Mouse (Mus musculus): ENCODE measurements around the gene Slx1b. TPM values are rescaled to one million over a fixed set of nuclear protein-coding genes. Genes with fewer than 3 reads are reported as not detected.
"Not testable (repeated sequence)": the region's sequence is repeated elsewhere in the genome, so short reads cannot be mapped to it uniquely, and the experiment has no call there.

Gene Slx1b
- total RNA-seq, 4 experiments from 2014 or later, result 19.7 to 21.0 (median 20.1) TPM

DNA sequence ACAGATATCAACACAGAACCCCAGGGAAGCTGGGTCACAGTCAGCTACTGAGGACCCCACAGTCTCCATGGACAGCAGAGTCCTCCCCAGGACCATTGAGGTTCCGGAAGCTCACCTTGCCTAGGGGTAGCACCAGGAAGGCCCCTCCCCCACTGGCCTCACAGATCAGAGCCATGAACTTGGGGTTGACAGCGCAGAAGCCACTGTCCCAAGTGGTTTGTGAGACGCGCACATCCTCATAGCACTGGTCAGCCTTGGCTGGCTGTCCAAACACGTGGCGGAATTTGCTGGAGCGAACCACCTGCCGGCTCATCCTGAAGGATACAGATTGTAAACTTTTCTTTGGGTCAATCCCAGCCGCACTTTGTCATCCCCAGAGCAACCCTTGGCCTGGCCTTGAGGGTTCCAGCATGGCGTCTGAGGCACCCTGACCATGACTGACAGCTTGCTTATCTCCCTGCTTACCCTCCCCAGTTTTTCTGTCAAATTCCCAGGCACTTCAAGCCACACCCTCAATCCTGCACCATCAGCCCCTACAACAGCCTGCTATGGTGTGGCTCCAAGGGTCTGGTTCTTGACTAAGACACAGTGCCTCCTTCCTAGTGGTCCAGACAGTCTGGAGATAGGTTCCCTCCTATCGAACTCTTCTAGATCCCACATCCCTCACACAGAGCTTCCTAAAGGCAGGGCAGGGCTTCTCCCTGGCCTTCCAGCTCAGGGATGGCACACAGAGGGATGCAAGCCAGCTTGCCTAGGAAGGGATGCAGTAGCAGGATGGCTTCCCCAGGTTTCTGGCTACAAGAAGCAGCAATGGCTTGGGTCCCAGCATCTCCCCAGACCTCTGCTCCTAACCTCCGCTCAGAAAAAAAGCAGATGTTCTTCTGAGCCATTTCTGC, 7.5 kb upstream of the Slx1b start:
- no peak for DNase-seq (ENCODE audit: low spot score in 2 of 2)

DNA sequence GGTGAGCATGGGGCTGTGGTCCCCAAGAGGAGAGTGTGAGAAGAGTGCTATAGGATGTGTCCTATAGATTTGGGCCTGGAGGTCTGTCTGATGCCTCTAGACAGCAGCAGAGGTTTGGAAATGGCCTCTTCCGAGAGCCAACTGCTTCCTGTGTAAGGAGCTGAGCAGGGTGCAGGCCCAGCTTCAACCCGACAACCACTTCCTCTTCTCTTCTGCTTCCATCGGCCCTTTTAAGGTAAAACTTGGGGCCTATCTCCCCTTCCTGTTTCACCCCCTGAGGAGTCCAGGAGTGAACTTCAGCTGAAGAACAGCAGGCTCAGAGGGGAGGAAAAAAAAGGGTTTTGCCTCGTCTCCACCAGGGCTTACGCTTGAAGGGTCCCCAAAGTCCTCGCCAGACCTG, 6.8 kb upstream of the Slx1b start:
- DNase-seq (ENCODE audit: low spot score in 2 of 2), result no peak

DNA sequence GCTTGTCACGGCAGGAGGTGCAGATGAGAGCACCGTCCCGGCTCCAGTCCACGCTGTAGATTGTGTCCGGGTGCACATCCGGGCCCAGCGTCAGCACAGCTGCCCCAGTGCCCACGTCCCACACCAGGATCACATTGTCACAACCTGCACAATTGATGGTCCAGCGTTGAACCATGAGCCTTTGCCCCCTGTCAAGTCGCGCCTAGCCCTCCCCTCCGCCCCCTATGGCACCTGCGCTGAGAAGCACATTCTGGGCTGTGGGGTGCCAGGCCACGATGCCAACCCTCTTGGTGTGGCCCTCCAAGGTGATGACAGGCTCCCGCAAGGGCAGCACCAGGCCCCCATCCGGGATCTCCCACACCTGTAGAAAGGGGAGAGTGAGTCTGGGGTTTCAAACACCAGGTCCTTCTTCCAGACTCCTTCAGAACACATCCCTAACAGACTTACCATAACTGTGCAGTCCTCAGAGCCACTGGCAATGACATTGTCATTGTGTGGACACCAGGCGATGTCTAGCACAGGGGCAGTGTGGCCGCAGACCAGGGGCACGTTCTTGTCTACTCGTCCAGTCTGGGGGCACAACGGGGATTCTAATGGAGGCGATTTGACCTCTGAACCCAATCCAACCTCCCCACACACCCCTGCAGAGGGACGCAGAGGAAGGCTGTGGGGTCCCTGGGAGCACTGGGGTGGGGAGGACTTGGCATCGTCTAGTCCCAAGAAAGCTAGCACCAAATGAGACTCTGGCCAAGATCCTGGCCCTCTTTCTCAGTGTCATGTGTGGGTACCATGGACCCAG, 6.2 kb upstream of the Slx1b start:
- DNase-seq (ENCODE audit: low spot score in 2 of 2), result no peak

DNA sequence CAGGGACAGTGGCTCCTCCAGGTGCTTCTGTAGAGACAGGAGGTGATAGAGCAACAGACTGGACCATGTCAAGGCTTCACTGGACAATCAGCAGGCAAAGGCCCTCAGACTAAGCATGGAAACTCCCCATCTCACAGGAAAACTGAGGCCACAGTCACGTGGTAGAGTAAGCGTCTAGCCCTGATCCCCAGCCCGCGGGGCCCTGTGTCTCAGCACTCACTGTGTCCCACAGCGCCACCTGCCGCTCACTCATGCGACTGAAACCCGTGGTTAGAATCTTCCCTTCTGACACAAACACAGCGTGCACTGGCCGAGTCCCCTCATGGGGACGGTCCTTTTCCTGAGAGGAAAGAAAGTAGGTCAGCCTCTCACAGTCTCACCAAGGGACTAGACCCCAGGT, 5.5 kb upstream of the Slx1b start:
- DNase-seq (ENCODE audit: low spot score in 2 of 2), result peak; percentile 86 to 88

DNA sequence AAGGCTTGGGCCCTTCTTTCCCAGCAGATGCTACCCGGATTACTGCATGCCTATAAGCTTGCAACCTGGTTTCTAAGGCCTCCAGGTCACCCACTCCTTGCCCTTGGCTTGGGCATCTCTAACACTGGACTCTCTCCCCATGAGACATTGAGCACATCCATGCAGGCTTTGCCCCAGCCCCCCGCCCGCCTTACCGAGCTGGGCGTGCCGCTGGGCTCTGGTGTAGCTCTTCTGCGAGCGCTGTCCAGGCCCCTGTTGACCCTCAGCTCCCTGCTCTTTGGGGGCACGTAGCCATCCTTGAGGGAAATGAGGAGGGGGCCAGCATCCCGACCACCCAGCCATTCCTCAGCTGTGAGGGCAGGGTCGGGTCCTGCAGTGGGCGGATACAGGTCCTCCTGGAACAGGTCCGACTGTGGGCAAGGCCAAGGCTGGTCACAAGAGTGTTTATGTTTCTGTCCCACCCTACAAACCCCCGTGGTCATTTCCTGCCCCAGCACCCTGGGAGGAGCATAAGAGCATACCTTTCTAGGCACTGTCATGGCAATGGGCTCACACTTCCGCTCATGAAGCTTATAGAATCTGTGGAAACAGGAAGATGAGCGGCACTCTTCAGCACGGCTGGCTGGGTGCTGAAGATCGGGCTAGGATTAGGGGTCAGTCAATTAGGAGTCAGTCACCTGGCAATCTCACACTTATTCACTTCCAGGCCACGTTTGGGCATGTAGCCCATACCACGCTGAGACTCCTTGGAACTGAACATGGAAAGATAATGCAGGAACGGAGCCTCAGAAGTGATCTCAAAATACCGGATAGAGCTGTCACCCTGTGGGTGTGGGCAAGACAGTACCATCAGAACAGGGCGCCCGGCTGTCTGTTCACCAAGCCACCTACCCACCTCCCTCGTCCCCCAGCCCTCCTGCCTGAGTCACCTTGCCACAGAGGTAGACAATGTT, 4.8 kb upstream of the Slx1b start:
- no peak for DNase-seq (ENCODE audit: low spot score in 2 of 2)

DNA sequence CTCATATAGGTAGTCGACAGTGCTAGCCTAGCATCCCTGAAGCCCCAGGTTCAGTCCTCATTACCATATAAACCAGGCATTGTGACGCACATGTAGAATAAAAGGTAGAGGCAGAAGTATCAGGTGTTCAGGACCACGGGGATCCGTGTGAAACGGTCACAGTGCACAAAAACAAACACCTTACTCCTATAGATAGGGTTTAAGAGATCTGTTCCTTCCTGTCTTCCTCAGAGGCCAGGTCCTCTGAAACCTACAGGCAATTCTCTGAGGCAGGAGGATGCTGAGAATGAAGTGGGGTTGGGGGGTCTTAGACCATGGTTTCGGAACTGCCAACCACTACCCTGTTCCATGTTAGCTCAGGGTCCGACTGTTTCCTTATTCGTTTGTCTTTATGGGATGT, 2.3 kb upstream of the Slx1b start:
- no peak for DNase-seq (ENCODE audit: low spot score in 2 of 2)

DNA sequence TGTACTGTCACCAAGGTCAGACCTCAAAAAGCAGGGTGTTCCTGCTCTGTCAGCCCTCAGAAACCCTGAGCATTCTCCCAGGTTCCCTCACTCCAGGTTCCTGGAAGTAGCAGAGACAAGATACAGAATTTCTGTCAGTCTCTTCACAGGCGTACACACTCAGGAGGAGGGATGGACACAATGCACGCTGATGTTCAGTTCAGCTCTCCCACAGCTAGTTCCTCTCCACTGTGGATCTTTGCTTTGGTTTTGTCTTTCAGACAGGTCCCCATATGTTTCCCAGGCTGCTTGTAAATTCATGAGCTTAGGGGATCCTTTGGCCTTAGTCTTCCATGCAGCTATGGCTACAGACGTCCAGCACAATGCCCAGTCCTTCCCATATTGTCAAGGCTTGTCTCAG, 1.3 kb upstream of the Slx1b start:
- no peak for DNase-seq (ENCODE audit: low spot score in 2 of 2)

DNA sequence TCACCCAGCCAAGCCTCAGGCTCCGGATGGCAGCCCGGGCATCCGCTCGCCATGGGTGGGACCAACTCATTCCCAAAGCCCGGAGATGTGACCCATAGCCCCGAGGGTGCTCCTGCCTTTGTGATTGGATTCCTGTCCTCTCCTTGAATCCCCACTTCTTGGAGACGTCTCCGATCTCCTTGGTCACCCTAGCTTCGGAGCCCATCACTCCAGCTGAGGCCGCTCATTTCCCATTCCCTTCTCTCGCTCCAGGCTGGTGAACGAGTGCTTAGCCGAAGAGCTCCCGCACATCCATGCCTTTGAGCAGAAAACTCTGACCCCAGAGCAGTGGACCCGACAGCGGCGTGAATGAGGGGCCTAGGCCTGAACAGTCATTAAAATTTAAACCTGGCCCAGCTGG, 719 bp upstream of the Slx1b start:
- DNase-seq (ENCODE audit: low spot score in 2 of 2), result no peak

DNA sequence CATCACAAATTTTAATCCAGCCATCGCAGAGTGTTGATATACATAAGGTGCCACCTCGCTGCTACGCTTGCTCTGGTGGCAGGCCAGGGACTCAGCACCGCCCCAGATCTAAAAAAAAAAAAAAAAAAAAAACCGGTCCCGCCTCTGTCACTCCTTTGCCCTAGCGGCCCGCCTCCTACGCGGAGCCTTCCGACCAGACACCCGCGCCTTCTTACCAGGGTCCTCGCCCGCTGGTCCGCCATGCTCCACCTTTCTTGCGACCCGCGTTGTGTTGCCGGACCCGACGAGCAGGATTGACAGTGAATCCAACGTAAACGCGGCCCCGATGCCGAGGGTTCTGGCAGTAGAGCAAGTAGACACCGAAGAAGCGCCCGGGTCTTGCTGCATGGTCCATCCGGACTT, 373 bp downstream of the Slx1b start, which contains the start of gene Bola2:
TSS of gene Bola2 (plus strand) at position 192 of the 402 bp plus-strand sequence.
- no peak for DNase-seq (ENCODE audit: low spot score in 2 of 2)

DNA sequence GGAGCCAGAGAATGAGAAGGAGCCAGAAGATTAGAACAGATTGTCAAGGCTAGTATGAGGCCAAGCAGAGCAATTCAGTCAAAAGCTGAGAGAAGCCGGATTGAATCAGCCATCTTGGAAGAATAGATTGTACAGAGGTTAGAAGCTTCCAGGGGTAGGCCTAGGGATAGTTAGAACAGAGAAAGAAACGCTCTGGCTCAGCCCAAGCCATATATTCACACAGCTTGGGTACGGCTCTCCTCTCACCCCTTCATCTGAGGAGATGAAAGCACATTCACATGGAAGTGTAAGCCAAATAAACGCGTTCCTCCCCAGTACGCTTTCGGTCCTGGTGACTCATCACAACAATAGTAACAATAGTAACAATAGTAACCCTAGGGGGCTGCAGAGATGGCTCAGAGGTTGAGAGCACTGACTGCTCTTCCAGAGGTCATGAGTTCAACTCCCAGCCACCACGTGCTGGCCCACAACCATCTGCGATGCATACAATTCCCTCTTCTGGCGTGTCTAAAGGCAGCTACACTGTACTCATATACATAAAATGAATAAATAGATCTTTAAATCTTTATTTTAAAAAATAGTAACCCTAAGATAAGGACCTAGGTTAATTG, 1.0 kb downstream of the Slx1b start:
- DNase-seq (ENCODE audit: low spot score in 2 of 2), result no peak

DNA sequence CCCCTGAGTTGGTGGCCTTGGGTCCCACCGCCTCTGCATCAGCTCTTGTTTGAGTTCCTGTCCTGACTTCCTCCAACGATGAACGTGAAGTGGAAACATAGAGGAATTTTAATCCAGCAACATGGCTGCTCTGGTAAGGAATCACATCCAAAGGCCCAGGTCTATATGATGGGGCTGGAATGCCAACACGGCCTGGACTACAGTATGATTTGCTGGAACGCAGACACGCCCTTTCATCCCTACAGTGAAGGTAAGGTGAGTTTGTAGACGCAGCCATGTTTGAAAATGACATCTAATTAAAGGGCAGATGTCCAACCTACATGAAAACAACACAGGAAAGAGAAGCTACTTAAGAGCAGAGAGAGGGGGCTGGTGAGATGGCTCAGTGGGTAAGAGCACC, 1.8 kb downstream of the Slx1b start:
- no peak for DNase-seq (ENCODE audit: low spot score in 2 of 2)

DNA sequence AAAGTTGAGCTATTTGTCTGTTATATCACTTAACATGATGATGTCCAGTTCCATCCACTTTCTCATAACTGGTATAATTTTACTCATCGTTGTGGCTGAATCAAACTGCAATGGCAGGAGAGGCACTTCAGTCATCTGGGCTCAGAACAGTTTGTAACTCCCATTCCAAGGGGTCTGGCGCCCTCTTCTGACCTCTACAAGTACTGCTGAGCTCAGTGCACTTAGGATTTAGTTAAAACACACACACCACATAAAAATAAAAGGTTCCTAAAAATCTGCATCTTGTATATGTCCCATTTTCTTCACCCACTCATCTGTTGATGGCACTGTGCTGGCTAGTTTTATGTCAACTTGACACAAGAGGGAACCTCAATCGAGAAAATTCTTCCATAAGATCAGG, 2.3 kb downstream of the Slx1b start:
- DNase-seq (ENCODE audit: low spot score in 2 of 2), result peak; percentile 64 to 85

DNA sequence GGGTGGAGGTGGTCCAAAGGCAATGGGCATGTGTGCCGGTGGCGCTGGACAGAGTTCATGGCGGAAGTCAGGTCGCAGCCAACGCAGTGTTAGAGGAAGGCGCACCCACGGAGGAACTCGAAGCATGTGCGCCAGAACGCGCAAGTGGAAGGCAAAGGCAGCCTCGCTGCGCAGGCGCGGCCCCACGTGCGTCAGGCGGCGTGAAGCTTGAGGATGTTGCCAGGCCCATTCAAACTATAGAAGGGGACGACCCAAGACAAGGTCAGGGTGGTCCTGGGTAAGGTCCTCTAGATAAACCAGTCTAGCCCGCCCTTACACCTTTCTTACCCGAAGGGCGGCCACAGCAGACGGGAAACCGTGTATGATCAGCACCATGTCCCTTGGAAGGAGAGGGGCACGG, 3.2 kb downstream of the Slx1b start:
- no peak for DNase-seq (ENCODE audit: low spot score in 2 of 2)

DNA sequence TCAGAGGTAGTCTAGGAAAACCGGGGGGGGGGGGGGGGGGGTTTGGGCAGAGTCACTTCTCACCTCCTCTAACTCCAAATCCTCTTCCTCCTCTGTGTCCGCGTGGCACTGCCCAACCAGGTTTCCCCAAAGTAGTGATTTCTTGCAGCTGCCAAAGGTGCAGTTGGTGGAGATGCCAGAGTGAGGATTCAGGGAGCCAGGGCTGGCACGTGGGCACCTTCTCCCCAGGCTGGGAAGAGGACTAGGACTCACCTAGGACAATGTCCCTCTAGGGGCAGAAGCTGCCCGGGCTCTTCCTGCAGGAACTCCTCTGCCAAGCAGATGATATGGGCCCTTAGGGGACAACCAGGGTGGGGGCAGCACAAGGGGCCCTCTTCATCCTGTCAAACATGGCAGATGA, 3.9 kb downstream of the Slx1b start:
- DNase-seq (ENCODE audit: low spot score in 2 of 2), result no peak

DNA sequence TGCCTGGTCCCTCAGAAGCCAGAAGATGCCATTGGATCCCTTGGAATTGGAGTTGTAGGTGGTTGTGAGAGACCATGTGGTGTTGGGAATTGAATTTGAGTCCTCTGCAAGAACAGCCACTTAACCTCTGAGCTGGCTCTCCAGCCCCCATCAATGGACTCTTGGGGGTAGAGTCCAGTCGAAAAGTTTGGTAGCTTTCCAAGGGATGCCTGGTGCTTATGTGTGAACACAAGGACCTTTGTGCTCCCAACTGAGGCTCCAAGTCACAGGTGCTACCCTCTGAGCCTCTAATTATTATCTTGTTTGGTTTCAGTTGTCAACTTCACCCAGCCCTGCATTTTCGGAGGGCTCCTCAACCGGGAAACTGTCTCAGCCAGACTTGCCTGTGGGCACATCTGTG, 4.8 kb downstream of the Slx1b start:
- no peak for DNase-seq (ENCODE audit: low spot score in 2 of 2)

DNA sequence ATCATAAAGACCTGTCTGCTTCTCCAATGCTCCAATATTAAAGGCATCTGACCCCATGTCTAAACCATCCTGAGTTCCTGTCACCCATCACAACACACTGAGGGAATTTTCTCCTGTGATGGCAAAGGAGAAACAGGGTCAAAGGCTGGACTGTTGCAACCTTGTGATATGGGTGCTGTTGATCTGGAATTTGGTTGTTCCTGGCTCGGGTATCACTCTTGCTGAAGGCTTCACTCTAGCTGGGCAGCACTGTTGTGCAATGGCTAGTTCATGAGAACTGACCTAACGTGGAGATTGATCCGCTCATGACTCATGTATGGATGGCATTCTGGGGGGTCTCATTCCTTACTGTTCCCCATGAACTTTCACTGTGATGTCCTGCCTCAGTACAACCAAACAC, 6.6 kb downstream of the Slx1b start:
- no peak for DNase-seq (ENCODE audit: low spot score in 2 of 2)

DNA sequence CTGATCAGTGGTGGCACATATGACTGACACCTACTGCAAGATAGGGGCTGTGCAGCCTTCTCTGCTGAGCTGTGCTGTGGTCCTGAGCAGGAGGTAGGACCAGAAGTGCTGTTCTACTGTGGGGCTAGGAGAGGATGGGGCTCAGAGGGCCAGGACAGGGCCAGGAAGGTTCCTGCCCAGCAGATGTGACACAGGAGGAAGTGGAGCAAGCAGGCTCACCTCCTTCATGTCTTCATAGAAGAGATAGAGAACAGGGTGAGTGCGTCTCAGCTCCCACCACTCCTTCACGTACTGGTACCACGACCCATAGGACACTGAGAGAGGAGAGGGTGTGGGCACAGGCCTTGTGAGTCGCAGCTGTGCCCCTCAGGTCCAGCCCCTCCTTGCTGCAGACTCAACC, 7.4 kb downstream of the Slx1b start:
- DNase-seq (ENCODE audit: low spot score in 2 of 2), result not testable (repeated sequence)

DNA sequence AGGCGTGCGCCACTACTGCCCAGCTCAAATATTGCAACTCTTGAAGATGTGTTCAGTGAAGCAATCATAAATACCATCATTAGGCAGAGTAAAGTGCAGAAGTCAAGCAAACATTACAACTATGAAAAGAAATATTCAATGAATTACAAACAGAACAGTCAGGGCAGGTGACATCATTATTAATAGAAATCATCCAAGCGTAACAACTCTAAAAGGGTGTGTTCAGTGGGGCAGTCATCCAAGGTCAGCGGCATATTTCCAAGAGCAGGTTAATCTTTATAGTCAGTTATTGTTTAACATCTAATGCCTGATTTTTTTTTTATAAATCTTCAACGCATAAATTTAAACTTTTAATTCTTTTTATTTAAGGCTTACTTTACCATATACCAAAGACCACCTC, 14.4 kb downstream of the Slx1b start:
- no peak for DNase-seq (ENCODE audit: low spot score in 2 of 2)

DNA sequence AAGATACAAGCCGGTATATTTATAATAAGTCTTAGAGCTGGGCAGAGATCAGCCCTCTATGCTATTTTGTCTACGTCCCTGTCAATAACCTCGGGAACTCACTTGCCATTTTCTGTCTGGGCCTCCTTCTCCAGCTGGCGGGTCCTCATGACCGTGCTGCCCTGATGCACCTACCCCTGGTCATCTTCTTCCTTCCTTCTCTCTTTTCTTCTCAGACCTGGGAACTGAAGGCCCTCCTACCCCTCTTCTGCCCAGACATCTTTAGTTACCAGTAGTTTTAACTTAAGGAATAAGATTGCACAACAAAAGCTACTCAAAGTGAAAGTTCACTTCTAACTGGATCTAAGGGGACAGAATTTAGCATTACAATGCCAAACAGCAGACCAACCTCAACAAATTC, 15.9 kb downstream of the Slx1b start:
- DNase-seq (ENCODE audit: low spot score in 2 of 2), result no peak

DNA sequence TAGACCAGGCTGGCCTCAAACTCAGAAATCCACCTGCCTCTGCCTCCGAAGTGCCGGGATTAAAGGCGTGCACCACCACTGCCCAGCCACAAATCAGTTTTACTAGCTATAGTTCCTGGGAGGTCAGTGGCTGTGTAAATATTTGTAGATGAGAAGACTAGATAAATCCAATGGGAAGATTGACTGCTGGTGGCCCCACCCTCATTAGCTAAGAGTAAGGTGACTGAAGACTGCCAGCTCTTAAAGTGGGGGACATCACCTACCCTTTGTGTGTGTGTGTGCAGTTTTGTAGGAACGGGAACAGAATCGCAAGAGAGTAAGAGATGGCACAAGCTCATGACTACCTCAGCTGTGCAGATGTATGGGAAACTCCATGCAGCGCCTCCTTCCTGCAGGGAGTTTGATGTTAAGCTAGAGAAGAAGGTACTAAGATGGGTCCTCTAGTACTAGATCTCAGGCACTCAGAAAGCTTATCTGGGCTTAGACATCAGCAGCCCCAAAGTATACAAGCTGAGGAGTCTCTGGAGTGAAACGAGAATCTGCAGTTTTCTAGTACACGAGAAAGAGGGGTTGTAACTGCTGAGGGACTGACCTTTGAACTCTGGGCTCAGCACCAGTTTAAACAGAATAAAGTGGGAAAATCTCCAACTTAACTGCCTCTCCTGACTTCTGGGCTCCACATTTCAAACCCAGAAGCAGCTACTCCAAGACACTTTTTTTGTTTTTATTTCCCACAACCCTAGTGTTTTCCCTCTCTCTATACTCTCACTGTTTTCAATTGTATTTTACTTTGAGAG, 16.8 kb downstream of the Slx1b start:
- no peak for DNase-seq (ENCODE audit: low spot score in 2 of 2)
